Mouse (Mus musculus) heart, embryonic 15.5 days (tissue): ENCODE results near the gene Pmis2. TPM values are rescaled to one million over a fixed set of nuclear protein-coding genes. Genes with fewer than 3 reads are reported as not detected.

ENCODE experiments used
- ATAC-seq: fragments of 200-750 bp; cut with Nextera tagmentation; replicated peaks from 2 replicates; pipeline ENCODE4 v1.8.0; 2017; ENCODE audit warnings: low read depth, moderate TSS enrichment; ENCODE audit not compliant: insufficient number of reproducible peaks, insufficient read depth, low FRiP score
- H3K27ac ChIP-seq: fragments of 300-500 bp; sonication (generic); 2 replicates; pipeline ENCODE4 v1.5.1; 2015; ENCODE audit warnings: mild to moderate bottlenecking, inconsistent platforms
- H3K27me3 ChIP-seq: fragments of 300-500 bp; sonication (generic); 2 replicates; pipeline ENCODE4 v1.6.1; 2015; ENCODE audit warnings: inconsistent platforms
- H3K36me3 ChIP-seq: fragments of 300-500 bp; sonication (generic); 2 replicates; pipeline ENCODE4 v1.6.1; 2015; ENCODE audit warnings: mild to moderate bottlenecking, inconsistent platforms
- H3K4me1 ChIP-seq: fragments of 300-500 bp; sonication (generic); replicated peaks from 2 replicates; pipeline ENCODE4 v1.6.1; 2015; ENCODE audit warnings: inconsistent platforms
- H3K4me2 ChIP-seq: fragments of 300-500 bp; sonication (generic); 2 replicates; pipeline ENCODE4 v1.6.1; 2015; ENCODE audit warnings: inconsistent platforms, mild to moderate bottlenecking, moderate library complexity
- H3K4me3 ChIP-seq: fragments of 300-500 bp; sonication (generic); 2 replicates; pipeline ENCODE4 v1.5.1; 2015; ENCODE audit warnings: mild to moderate bottlenecking, inconsistent platforms
- H3K9ac ChIP-seq: fragments of 300-500 bp; sonication (generic); 2 replicates; pipeline ENCODE4 v1.6.1; 2015; ENCODE audit warnings: mild to moderate bottlenecking, inconsistent platforms
- H3K9me3 ChIP-seq: fragments of 300-500 bp; sonication (generic); replicated peaks from 2 replicates; pipeline ENCODE4 v1.6.1; 2016; ENCODE audit warnings: inconsistent platforms
- WGBS: fragments of 180-500 bp; shearing (Covaris S2); methylation state at CpG from one replicate; pipeline ENCODE4 v1.1.7; 2015; ENCODE audit warnings: mixed read lengths; 5-methylcytosine and 5-hydroxymethylcytosine counted together
- polyA plus RNA-seq: library from polyadenylated mRNA; unstranded; fragments of >200 nt; fragmentation: Nextera tagmentation; extraction: Ambion mirVana; gene quantifications from 2 replicates; pipeline ENCODE4 v1.2.1, GENCODE M21; 2015

The Pmis2 gene
- polyA plus RNA-seq, 1 experiment from 2014 or later, result not detected

DNA sequence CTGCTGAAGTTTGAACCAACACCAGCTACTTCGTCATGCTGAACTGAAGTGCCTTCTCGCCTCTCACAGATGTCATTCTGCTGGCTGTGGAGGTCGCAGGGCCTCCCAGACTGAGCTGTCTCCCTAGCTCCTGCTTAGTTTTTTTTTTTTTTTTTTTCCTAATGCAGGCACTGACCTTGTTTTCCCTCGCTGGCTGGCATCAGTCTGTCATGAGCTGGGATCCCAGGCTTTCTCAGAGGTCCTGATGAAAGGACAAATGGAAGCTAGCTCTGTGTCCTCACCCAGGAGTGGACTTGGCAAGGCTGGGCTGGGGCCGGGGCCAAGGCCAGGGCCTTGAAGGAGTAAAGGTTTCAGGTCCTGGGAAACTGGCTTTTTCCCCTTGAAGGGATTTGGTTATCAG lies 10.5 kb upstream of the Pmis2 start:
- Histone ChIP-seq H3K4me3 (no peak overlapping the region), H3K4me1 (peaks cover 5% of the 10 kb centered on the region; the same call in 1 of the 2 replicates), H3K4me2 (no peak overlapping the region), H3K9me3 (no peaks in the 10 kb centered on the region), H3K9ac (no peak overlapping the region), H3K36me3 (no peaks in the 10 kb centered on the region), H3K27ac (no peak overlapping the region), H3K27me3 (no peaks in the 10 kb centered on the region)
- no peak for ATAC-seq
- 41% methylated on average over 5 of the region's 5 CpGs for WGBS

DNA sequence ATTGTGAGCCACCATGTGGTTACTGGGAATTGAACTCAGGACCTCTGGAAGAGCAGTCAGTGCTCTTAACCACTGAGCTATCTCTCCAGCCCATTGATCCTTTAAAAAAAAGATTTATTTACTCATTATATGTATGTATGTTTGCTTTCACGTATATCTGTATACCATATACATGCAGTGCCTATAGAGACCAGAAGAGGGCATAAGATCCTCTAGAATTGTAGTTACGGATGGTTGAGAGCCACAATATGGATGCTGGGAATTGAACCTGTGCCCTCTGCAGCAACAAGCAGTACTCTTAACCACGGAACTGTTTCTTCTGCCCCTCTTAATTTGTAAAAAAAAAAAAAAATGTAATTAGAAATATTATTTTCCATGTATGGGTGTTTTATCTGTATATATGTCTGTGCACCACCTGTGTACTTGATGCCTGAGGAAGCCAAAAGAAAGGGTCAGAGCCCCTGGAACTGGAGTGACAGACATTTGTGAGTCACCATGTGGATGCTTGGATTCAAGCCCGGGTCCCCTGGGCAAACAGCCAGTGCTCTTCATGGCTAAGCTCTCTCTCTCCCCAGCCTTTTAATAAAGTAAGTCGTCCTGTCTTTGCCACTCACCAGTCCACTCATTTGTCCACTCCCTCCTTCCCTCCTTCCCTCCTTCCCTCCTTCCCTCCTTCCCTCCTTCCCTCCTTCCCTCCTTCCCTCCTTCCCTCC lies 7.0 kb upstream of the Pmis2 start:
- Histone ChIP-seq H3K27me3 (no peaks in the 10 kb centered on the region), H3K4me3 (no peak overlapping the region), H3K9ac (no peak overlapping the region), H3K9me3 (no peaks in the 10 kb centered on the region), H3K4me2 (no peak overlapping the region), H3K36me3 (no peaks in the 10 kb centered on the region), H3K4me1 (peaks cover 5% of the 10 kb centered on the region; the same call in 1 of the 2 replicates), H3K27ac (no peak overlapping the region)
- WGBS, result 47% methylated on average over 5 of the region's 5 CpGs
- no peak for ATAC-seq

DNA sequence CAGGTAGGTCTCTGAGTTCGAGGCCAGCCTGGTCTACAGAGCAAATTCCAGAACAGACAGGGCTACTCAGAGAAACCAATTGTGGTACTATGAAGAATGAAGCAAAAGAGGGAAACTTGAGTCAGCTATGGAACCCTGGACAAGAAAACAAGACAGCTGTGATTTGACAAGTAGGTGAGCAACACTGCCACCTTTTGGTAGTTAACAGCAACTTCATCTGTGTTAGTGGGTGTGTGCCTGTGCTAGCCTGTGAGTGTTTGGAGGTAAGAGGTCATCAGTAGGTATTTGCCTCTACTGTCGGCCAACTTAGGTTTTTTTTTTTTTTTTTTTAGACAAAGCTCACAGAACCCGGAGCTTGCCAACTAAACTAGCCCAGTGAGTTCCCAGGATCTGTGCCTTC lies 2.2 kb downstream of the Pmis2 start:
- Histone ChIP-seq H3K27me3 (0 out of 2 replicates have a peak, but pooled peaks cover 5% of the 10 kb centered on the region), H3K9ac (no peak overlapping the region), H3K9me3 (no peaks in the 10 kb centered on the region), H3K4me3 (no peak overlapping the region), H3K4me2 (no peak overlapping the region), H3K27ac (no peak overlapping the region), H3K4me1 (peaks cover 10% of the 10 kb centered on the region), H3K36me3 (no peaks in the 10 kb centered on the region)
- WGBS, result 42% methylated on average over 3 of the region's 3 CpGs
- ATAC-seq, result no peak

DNA sequence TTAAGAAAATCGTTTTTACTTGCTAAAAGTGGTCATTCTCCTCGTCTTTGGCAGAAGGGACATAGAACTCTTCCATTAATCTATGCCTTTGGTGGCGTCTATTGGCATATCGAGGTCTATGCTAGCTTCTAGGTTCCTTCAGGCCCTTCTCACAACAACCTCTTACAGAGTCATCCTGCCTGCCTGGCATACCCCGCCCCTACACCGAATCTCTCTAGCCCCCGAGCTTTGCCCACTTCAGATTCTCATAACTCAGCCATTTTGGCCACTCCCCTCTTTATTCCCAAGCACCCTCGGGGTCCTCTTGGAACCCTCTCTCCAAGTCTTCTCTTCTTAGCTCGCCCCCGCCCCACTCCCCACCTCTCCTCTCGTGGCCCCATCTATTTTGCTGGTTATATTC lies 6.1 kb downstream of the Pmis2 start:
- Histone ChIP-seq H3K4me1 (peaks cover 11% of the 10 kb centered on the region), H3K27ac (peak overlapping the region; percentile 48; the same call in 1 of the 2 replicates), H3K4me3 (peak overlapping the region; percentile 79), H3K36me3 (peaks cover 13% of the 10 kb centered on the region), H3K9ac (peak overlapping the region; percentile 83), H3K27me3 (0 out of 2 replicates have a peak, but pooled peaks cover 5% of the 10 kb centered on the region), H3K9me3 (no peaks in the 10 kb centered on the region), H3K4me2 (peak overlapping the region; percentile 91)
- ATAC-seq, result no peak
- WGBS, result 7% methylated on average over 11 of the region's 11 CpGs

DNA sequence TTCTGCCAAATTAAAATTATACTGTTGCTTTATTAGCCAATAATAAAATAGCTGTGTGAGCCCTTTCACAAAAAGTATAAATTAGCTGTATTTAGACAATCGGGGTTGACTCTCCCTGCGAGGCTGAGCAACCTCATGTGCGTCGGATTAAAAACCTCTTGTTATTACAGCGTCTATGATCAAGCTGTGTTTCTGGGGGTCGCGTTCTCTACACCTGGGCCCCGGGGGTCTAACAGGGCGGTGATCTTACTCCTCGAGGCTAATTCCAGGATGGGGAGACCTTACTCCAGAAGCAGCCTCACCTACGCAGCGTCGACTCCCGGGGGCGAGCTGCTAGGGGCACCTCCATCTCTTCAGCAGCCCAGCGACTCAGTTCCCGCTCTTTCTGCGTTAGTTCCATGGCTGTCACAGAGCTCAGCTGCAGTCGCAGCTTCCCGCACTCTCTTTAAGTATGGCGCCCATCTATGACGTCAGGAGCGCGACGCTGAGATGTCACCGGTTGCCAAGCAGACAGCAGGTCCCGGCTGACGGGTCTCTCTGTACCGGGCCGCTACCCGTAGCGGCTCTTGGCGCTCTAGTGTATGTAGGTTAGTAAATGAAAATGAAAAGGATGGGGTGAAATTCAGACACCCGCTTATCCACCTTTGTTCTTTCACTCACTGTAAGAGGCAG lies 6.7 kb downstream of the Pmis2 start, which contains the start of gene Haus5:
Haus5 (minus strand) TSS at position 466 of the 672 bp plus-strand sequence.
- WGBS, result under 1% methylated on average over 34 of the region's 34 CpGs
- Histone ChIP-seq H3K9me3 (no peaks in the 10 kb centered on the region), H3K36me3 (peaks cover 18% of the 10 kb centered on the region), H3K4me3 (peak within 1 kb of the TSS; percentile 79), H3K27ac (peak within 1 kb of the TSS; percentile 48; the same call in 1 of the 2 replicates), H3K9ac (peak within 1 kb of the TSS; percentile 83), H3K4me1 (peaks cover 11% of the 10 kb centered on the region), H3K4me2 (peak within 1 kb of the TSS; percentile 91), H3K27me3 (0 out of 2 replicates have a peak, but pooled peaks cover 5% of the 10 kb centered on the region)
- ATAC-seq, result peak; percentile 85

DNA sequence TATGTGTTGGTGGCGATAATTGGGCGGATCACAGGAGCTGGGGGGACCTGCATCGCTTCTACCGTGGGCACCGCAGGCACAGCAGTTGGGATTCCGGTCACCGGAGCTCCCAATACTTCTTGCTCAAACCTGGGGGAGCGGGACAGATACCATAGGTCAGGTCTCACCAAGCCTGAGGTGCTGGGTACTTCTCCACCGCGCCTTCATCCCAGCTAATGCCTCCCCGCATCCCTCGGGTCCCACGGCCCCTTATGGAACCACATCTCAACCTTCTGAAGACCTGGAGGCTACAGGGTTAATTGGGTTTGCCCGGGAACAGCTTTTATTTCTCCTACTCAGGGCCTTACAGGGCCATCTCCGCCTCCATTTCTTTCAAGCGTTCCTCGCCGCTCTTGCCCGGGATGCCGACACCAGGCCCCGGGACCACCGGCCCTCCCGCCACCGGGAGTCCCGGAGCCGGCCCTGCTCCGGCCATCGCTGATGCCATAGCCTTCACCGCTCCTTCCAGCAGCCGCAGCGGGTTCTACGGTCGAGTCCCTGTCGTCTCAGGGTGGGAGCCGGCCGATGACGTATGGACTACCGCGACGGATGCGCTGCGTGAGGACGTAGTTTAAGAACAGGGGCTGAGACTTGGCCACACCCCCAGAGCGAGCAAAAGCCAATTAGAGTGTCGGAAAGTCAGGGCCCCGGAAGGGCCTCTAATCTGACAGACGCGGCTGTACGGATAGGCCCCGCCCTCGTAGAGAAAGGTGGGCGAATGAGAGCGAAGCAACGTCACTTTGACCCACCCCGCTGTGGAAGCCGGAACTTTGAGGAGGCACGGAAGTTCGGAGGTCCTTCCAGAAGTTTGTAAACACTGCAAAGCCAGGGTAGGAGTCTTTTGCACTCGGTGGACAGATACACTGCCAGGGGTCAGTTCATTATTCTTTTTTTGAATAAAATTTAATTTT lies 21.5 kb downstream of the Pmis2 start, which contains the start of gene Rbm42:
Rbm42 (minus strand) TSS at position 727 of the 950 bp plus-strand sequence.
- H3K36me3 ChIP-seq, result peaks cover 46% of the 10 kb centered on the region

DNA sequence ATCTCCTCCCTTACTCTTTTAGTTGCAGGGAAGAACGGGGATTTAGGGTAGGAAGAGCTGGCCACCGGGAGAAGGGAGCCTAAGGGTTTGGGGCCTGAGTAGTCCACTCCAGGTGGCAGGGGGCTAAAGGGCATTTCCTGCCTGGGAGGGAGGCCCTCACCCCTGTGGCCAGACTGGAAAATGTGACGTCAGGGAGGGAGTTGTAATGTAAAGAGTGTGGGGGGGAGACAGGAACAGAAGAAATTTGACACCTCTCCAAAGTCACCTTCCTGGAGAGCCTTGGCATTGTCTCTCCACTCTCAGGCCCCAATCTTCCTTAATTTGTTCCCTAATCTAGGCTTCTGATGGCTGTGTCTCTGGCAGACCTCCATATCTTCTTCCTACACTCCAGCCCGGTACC lies 32.3 kb downstream of the Pmis2 start:
- Histone ChIP-seq H3K36me3 (peaks cover 38% of the 10 kb centered on the region), H3K4me1 (peaks cover 23% of the 10 kb centered on the region), H3K4me2 (no peak overlapping the region), H3K27ac (no peak overlapping the region), H3K4me3 (no peak overlapping the region), H3K9me3 (no peaks in the 10 kb centered on the region), H3K27me3 (peaks cover 28% of the 10 kb centered on the region), H3K9ac (no peak overlapping the region)
- ATAC-seq, result no peak
- 14% methylated on average over 4 of the region's 4 CpGs for WGBS

More for the DNA sequence above, 21.5 kb downstream of the Pmis2 start, which contains the start of gene Rbm42:
- Histone ChIP-seq H3K4me3 (peak within 1 kb of the TSS; percentile 82), H3K4me1 (peaks cover 9% of the 10 kb centered on the region), H3K9me3 (no peaks in the 10 kb centered on the region), H3K4me2 (peak within 1 kb of the TSS; percentile 85), H3K9ac (peak within 1 kb of the TSS; percentile 93), H3K27ac (peak within 1 kb of the TSS; percentile 63), H3K27me3 (no peaks in the 10 kb centered on the region)
- ATAC-seq, result peak; percentile 99
- WGBS, result 1% methylated on average over 59 of the region's 59 CpGs

DNA sequence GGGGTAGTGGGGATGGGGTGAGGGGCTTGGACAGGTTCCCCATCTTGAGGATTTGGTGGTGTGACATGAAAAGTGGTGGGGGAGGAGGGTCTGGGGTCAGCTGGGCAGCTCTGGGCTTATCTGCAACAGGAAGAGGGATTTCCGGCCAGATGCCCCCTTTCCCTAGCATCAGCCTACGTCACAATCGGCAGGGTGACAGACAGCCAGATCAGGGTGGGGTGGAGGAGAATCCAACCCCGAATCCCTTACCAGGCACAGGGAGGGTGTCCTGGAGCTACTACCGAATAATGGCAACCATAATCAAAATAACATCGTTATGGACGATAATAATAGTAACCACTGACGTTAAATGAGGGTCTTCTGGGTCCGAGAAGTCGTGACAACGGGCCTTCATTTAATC lies 35.0 kb downstream of the Pmis2 start:
- ATAC-seq, result no peak
- H3K4me1 ChIP-seq, result peaks cover 27% of the 10 kb centered on the region
- peaks cover 11% of the 10 kb centered on the region for H3K36me3 ChIP-seq
- H3K9me3 ChIP-seq, result no peaks in the 10 kb centered on the region
- WGBS, result 16% methylated on average over 11 of the region's 11 CpGs
- peaks cover 53% of the 10 kb centered on the region for H3K27me3 ChIP-seq
- no peak overlapping the region for H3K4me3 ChIP-seq
- H3K9ac ChIP-seq, result no peak overlapping the region
- H3K4me2 ChIP-seq, result 0 out of 2 replicates have a peak overlapping the region, but pooled peaks have one; percentile 13
- no peak overlapping the region for H3K27ac ChIP-seq

DNA sequence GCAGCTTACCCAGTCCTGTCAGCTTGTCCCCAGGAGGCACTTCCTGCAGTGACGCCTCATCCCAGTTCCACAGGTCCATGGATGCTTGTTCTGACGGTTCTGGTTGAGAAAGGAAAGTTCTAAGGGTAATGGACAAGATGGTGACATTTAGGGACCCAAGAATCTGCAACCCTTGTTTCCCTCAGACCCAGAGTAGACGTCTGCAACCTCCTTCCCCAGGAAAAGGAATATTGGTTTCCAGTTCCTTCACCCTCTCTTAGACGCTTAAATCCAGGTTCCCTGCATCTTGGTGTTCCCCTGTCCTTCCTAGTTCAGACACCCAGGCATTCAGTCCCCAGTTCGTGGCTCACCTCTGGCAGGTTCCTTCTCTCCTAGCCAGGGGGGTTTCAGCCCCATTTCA lies 35.7 kb downstream of the Pmis2 start, which contains the start of gene Etv2:
Etv2 (minus strand) TSS at position 101 of the 400 bp plus-strand sequence.
- H3K4me2 ChIP-seq, result peak within 1 kb of the TSS; percentile 52
- H3K27me3 ChIP-seq, result peaks cover 55% of the 10 kb centered on the region
- H3K36me3 ChIP-seq, result 0 out of 2 replicates have a peak, but pooled peaks cover 5% of the 10 kb centered on the region
- 2% methylated on average over 5 of the region's 5 CpGs for WGBS
- H3K4me3 ChIP-seq, result peak within 1 kb of the TSS; percentile 25
- no peaks in the 10 kb centered on the region for H3K9me3 ChIP-seq
- H3K27ac ChIP-seq, result no peak within 1 kb of the TSS
- H3K4me1 ChIP-seq, result peaks cover 27% of the 10 kb centered on the region
- no peak within 1 kb of the TSS for H3K9ac ChIP-seq
- no peak for ATAC-seq

DNA sequence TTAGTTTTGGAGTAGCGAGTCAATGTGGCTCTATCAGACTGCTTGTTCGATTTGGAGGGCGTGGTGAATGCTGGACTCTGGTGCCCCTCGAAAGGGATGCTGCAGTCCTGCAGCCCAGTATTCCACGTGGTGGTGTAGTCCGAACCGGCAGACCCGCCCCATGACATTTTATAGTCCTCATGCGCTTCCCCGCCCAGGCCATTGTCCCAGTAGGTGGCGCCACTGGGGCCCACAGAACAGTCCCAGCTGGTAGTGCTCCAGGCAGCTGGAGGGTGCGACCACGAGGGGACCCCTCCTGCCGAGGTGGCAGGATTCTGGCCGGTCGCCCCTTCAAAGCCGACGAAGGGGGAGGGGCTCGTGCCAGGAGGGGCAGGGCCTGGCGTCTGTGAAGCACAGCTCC lies 36.8 kb downstream of the Pmis2 start:
- Histone ChIP-seq H3K4me1 (peaks cover 27% of the 10 kb centered on the region), H3K4me2 (peak overlapping the region; percentile 52), H3K9ac (no peak overlapping the region), H3K36me3 (no peaks in the 10 kb centered on the region), H3K9me3 (no peaks in the 10 kb centered on the region), H3K27me3 (peaks cover 58% of the 10 kb centered on the region), H3K27ac (no peak overlapping the region), H3K4me3 (peak overlapping the region; percentile 25)
- 1% methylated on average over 20 of the region's 20 CpGs for WGBS
- peak; percentile 60 for ATAC-seq
